Mouse (Mus musculus) megakaryocyte, embryonic 14.5 days (primary cell): ENCODE results near the gene Grik5.
"Not testable (repeated sequence)": the region's sequence is repeated elsewhere in the genome, so short reads cannot be mapped to it uniquely, and the experiment has no call there.

Experiments used
- FLI1 ChIP-seq: IDR thresholded peaks from 2 replicates; pipeline ENCODE4 v1.6.1; 2012; ENCODE audit warnings: low read length, inconsistent platforms, mixed read lengths
- GATA1 ChIP-seq: IDR thresholded peaks from 3 replicates; pipeline ENCODE4 v1.6.1; 2012; ENCODE audit warnings: mixed read lengths, low read length, inconsistent platforms, borderline replicate concordance

DNA sequence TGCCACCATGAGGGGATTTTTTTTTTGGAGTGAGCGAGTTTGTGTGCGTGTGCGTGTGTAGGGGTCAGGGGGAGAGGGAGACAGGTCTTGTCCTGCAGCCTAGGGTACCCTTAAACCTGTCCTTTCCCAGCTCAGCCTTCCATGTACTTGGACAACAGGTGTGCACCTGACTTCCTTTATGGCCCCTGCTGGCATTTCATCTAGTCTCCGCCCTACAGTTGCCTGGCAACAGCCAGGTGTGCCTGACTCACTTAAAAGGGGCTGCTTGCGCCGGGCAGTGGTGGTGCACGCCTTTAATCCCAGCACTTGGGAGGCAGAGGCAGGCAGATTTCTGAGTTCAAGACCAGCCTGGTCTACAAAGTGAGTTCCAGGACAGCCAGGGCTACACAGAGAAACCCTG lies 27.5 kb downstream of the Grik5 start:
- not testable (repeated sequence) for TF ChIP-seq GATA1, FLI1
